Mouse (Mus musculus): ENCODE results near the gene Cxcl5. TPM values are rescaled to one million over a fixed set of nuclear protein-coding genes. Genes with fewer than 3 reads are reported as not detected.

The Cxcl5 gene
- 0.22 and 0.31 TPM in 2 replicates for polyA plus RNA-seq (2015; fragmentation: Nextera tagmentation; extraction: Ambion mirVana)

DNA sequence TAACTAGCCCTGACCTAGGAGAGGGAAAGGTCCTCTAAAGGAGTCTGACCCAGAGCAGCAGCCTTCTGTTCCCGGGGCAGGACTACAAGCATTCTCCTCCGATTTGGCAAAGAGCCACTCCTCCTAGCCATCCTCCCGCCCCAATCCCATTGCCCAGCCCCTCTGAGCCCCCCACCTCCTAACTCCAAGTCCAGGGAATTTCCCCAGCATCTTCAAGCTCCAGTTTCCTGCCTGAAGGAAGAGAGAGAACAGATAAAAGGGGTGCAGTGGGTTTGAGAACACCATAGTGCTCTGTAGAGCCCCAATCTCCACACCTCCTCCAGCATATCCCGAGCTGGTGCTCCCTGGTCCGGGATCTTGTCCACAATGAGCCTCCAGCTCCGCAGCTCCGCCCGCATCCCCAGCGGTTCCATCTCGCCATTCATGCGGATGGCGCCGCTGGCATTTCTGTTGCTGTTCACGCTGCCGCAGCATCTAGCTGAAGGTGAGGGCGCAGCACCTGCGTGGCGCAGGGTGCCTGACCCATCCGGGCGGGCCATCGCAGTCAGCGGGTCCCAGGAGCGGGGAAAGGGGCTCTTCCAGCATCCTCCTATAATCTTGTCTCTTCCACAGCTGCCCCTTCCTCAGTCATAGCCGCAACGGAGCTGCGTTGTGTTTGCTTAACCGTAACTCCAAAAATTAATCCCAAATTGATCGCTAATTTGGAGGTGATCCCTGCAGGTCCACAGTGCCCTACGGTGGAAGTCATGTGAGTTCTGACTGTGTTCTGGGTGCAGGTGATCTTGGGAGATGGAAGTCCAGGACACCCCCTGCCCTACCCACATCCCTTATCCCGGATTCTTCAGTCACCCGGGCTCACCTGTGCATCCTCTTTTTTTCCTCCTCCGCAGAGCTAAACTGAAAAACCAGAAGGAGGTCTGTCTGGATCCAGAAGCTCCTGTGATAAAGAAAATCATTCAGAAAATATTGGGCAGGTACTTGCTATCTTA, at the start of gene Cxcl5:
Gene Cxcl5 (plus strand): TSS at position 284 of the 989 bp plus-strand sequence.
- ATAC-seq (ENCODE audit: low FRiP score, low read depth), result peak; percentile 87
- H3K4me1 ChIP-seq (replicated peaks), result peaks cover 14% of the 10 kb centered on the region
- H3K9me3 ChIP-seq, result no peaks in the 10 kb centered on the region
- H3K4me2 ChIP-seq, result peak within 1 kb of the TSS; percentile 83
- H3K9ac ChIP-seq, result peak within 1 kb of the TSS; percentile 68
- H3K4me3 ChIP-seq, result peak within 1 kb of the TSS; percentile 54
- peaks cover 7% of the 10 kb centered on the region for H3K27me3 ChIP-seq
- no peak within 1 kb of the TSS for H3K27ac ChIP-seq (replicated peaks)
- H3K36me3 ChIP-seq, result no peaks in the 10 kb centered on the region
- WGBS, result 3% methylated on average over 32 of the region's 32 CpGs

DNA sequence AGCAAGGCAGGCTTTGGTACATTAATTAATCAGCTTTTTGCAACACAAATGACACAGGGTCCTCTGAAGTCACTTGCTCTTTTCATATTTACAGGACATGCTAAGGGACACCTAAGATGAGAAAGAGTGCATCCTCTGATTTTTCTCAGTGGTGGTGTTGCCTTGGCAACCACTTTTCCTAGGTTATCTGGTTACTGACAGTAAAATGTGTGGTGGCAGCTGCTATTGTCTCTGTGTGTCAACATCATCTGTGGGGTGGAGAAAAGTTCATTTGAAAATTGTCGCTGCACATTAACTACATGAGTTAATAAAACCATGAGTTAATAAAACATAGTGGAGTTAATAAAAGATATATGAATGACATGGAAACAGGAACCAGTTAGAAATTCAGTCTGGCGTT, 47.8 kb upstream of the Cxcl5 start:
- Histone ChIP-seq H3K27me3 (no peaks in the 10 kb centered on the region), H3K9ac (no peak overlapping the region), H3K36me3 (no peaks in the 10 kb centered on the region), H3K4me2 (no peak overlapping the region), H3K9me3 (no peaks in the 10 kb centered on the region), H3K27ac (replicated peaks) (no peak overlapping the region), H3K4me3 (no peak overlapping the region), H3K4me1 (replicated peaks) (no peaks in the 10 kb centered on the region)
- no peak for ATAC-seq (ENCODE audit: low FRiP score, low read depth)
- 69% methylated on average over 2 of the region's 2 CpGs for WGBS

DNA sequence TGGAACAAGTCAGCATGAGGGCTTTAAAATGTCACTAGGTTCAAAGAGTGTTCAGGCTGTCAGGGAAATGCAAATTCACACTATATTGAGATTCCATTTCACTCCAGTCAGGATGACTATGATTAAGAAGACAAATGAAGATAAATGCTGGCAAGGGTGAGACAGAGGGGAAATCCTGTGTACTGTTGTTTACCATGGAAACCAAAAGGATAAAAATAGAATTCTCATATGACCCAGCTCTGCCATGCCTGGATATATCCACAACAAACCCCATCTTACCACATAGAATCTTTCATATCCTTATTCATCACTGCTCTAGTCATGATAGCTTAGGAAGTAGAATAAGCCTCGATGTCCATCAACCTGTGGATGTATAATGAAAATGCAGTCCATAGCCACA, 41.2 kb upstream of the Cxcl5 start:
- Histone ChIP-seq H3K9ac (no peak overlapping the region), H3K4me1 (replicated peaks) (no peaks in the 10 kb centered on the region), H3K27me3 (no peaks in the 10 kb centered on the region), H3K27ac (replicated peaks) (no peak overlapping the region), H3K4me2 (no peak overlapping the region), H3K36me3 (no peaks in the 10 kb centered on the region), H3K4me3 (no peak overlapping the region), H3K9me3 (no peaks in the 10 kb centered on the region)
- WGBS, result 82% methylated on average over 1 of the region's 1 CpGs
- no peak for ATAC-seq (ENCODE audit: low FRiP score, low read depth)

DNA sequence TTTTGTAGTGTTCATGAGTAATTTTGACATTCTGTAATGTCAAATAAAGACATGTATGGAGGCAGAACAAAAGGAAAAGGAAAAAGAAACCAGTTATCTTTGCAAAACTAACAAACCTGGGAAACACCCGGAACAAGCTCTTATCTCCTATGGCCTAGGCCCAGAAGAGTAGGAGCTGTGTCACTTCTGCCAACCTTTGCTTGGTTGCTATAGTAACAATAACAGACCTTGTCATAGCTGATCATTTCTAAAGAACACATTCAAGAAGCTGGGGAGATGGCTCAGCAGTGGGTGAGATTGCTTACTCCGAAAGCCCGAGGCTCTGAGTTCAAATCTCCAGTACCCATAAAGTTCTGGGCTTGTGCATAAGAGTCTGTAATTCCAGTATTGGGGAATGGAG, 36.5 kb upstream of the Cxcl5 start:
- Histone ChIP-seq H3K4me3 (no peak overlapping the region), H3K9me3 (no peaks in the 10 kb centered on the region), H3K36me3 (no peaks in the 10 kb centered on the region), H3K27me3 (no peaks in the 10 kb centered on the region), H3K4me2 (no peak overlapping the region), H3K4me1 (replicated peaks) (no peaks in the 10 kb centered on the region), H3K27ac (replicated peaks) (no peak overlapping the region), H3K9ac (no peak overlapping the region)
- 91% methylated on average over 3 of the region's 3 CpGs for WGBS
- no peak for ATAC-seq (ENCODE audit: low FRiP score, low read depth)

DNA sequence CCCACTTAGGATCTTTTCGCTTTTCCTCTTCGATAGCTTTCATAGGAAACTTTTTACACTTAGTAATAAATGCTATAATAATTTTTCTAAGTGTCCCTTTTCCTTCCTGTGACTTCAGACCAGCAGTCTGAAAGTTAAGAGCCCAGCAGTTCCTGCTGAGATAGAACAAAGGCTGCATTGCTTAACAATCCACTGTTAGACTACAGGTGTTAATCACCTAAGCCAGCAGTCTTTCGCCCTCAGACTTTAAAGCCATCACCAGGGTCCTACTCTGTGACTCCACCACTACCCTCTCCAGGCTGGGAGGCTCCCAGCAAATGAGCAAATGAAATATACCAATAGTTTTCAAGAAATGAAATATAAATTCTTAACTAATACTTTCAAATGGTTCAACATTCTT, 30.9 kb upstream of the Cxcl5 start:
- H3K27ac ChIP-seq (replicated peaks), result no peak overlapping the region
- no peak for ATAC-seq (ENCODE audit: low FRiP score, low read depth)
- H3K4me2 ChIP-seq, result no peak overlapping the region
- 75% methylated on average over 3 of the region's 3 CpGs for WGBS
- H3K4me1 ChIP-seq (replicated peaks), result no peaks in the 10 kb centered on the region
- no peaks in the 10 kb centered on the region for H3K36me3 ChIP-seq
- H3K9me3 ChIP-seq, result no peaks in the 10 kb centered on the region
- no peak overlapping the region for H3K9ac ChIP-seq
- H3K4me3 ChIP-seq, result no peak overlapping the region
- no peaks in the 10 kb centered on the region for H3K27me3 ChIP-seq

DNA sequence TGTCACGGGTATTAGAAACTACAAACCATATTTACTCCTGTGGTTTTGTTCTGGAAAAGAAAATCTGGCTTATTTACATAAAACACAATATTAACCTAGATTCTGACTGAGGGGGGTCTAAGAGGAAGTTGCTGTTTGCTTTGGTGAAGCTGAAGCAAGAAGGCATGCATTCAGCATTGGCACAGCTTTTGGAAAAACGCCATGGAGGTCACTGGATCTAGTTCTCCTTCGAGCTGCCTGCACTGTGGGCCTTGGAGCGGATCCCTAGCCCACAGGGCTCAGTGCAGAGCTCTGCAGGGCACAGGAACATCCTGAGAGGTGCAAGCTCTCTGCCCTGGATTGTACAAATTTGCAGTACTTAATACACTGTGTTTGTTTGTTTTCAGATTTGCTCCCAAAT, 27.7 kb upstream of the Cxcl5 start:
- no peak for ATAC-seq (ENCODE audit: low FRiP score, low read depth)
- H3K4me2 ChIP-seq, result no peak overlapping the region
- H3K4me1 ChIP-seq (replicated peaks), result no peaks in the 10 kb centered on the region
- no peak overlapping the region for H3K9ac ChIP-seq
- no peak overlapping the region for H3K27ac ChIP-seq (replicated peaks)
- no peaks in the 10 kb centered on the region for H3K27me3 ChIP-seq
- H3K9me3 ChIP-seq, result no peaks in the 10 kb centered on the region
- no peaks in the 10 kb centered on the region for H3K36me3 ChIP-seq
- no peak overlapping the region for H3K4me3 ChIP-seq
- 72% methylated on average over 4 of the region's 4 CpGs for WGBS

DNA sequence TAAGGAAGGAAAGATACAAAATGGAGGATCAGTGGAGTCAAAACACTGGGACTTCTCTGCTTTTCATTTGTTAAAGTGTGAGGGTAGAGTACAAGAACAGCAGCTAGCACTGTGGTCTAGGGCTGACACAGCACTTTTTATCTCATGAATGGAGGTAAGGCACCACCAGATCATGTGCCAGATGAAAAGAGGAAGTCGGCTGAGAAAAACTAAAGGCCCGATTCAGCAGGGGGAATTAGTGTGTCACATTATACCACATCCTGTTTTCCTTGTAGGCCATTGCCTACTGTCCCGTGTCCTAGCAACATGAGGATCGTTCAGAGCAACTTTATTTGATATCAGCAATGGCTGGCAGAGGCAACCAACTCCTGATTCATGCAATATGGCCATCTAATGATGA, 17.1 kb upstream of the Cxcl5 start:
- WGBS, result 77% methylated on average over 4 of the region's 4 CpGs
- H3K4me3 ChIP-seq, result no peak overlapping the region
- H3K27ac ChIP-seq (replicated peaks), result no peak overlapping the region
- no peak overlapping the region for H3K9ac ChIP-seq
- no peaks in the 10 kb centered on the region for H3K9me3 ChIP-seq
- no peaks in the 10 kb centered on the region for H3K27me3 ChIP-seq
- ATAC-seq (ENCODE audit: low FRiP score, low read depth), result no peak
- H3K4me1 ChIP-seq (replicated peaks), result no peaks in the 10 kb centered on the region
- H3K4me2 ChIP-seq, result no peak overlapping the region
- no peaks in the 10 kb centered on the region for H3K36me3 ChIP-seq

DNA sequence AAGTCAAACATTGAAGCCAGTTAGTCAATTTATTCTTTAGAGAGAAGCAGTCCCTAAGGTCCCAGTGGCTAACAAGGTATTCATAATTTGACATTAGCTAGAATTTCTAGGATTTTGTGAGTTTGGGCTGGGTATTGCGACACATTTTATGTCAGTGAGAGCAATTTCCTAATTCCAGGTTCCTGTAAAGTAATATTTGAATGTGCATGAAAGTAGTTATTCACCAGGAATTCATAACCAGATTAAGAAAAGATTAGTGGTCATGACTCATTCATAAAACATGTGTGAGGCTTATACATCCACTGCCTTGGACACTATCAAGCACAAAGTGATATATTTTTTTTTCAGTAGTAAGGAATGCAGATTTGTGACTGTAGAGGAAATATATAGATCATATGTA, 5.2 kb upstream of the Cxcl5 start:
- Histone ChIP-seq H3K36me3 (no peaks in the 10 kb centered on the region), H3K27ac (replicated peaks) (no peak overlapping the region), H3K4me1 (replicated peaks) (peaks cover 10% of the 10 kb centered on the region), H3K4me3 (no peak overlapping the region), H3K27me3 (peaks cover 5% of the 10 kb centered on the region), H3K9ac (no peak overlapping the region), H3K4me2 (no peak overlapping the region), H3K9me3 (no peaks in the 10 kb centered on the region)
- no peak for ATAC-seq (ENCODE audit: low FRiP score, low read depth)
- 95% methylated on average over 1 of the region's 1 CpGs for WGBS

DNA sequence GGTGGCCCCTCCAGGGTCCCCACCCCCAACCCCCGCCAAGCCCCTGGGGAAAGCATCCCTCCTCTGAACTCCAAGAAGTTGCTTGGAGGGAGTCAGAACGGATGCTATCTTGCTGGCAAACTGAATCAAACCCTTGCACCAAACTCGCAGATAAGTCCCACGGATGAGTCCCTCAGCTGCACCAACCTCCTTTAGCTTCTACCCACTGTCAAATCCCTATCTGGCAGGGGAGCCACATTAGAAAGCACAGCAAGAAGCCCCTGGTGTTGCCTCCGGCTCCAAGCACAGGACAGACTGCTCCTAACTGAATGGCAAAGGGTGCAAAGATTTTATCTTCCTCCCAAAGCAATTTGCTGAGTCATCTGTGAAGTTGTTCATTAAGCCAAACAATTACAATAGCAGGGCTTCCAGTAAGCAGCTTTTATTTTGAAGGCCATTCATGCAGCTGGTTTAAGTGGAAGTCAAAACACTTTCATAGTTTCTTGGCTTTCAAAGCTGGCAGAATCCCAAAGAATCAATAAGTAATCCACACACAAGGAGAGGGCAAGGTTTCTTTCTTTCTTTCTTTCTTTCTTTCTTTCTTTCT, 1.0 kb upstream of the Cxcl5 start:
- Histone ChIP-seq H3K36me3 (no peaks in the 10 kb centered on the region), H3K9ac (no peak overlapping the region), H3K4me1 (replicated peaks) (peaks cover 14% of the 10 kb centered on the region), H3K4me2 (0 out of 2 replicates have a peak overlapping the region, but pooled peaks have one; percentile 3), H3K27me3 (peaks cover 7% of the 10 kb centered on the region), H3K4me3 (no peak overlapping the region), H3K27ac (replicated peaks) (no peak overlapping the region), H3K9me3 (no peaks in the 10 kb centered on the region)
- WGBS, result 44% methylated on average over 5 of the region's 5 CpGs
- ATAC-seq (ENCODE audit: low FRiP score, low read depth), result no peak

DNA sequence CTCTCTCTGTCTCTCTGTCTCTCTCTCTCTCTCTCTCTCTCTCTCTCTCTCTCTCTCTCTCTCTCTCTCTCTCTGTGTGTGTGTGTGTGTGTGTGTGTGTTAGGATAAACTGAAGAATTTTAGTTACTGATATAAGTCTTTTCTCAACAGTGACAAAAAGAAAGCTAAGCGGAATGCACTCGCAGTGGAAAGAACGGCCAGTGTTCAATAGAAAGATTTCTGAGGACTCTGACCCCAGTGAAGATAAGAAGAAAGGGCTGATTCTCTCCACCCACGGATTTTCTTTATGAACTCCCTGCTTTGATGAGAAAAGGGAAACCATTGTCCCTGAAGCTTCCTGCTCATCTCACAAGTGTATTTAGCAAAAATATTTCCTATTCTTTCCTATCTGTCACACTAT, 1.1 kb downstream of the Cxcl5 start:
- H3K27ac ChIP-seq (replicated peaks), result no peak overlapping the region

DNA sequence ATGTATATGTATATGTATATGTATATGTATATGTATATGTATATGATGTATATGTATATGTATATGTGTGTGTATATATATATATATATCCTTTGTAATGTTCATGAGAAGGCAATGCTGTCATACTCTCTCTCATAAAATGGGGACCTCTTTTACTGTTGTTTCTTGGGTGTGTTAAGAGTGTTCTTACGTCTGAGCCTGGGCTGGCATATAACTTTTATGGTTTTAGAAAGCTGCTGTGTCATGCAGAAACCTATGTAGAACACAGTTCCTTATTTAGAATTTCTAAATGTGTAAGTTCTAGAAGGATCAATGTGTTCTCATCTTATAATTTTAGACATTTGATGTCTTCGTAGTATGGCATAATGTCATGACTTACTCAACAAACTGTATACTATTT, 1.7 kb downstream of the Cxcl5 start:
- WGBS, result 97% methylated on average over 2 of the region's 2 CpGs
- Histone ChIP-seq H3K36me3 (no peaks in the 10 kb centered on the region), H3K9me3 (no peaks in the 10 kb centered on the region), H3K9ac (no peak overlapping the region), H3K4me2 (no peak overlapping the region), H3K4me1 (replicated peaks) (peaks cover 14% of the 10 kb centered on the region), H3K4me3 (no peak overlapping the region), H3K27me3 (peaks cover 7% of the 10 kb centered on the region), H3K27ac (replicated peaks) (no peak overlapping the region)
- ATAC-seq (ENCODE audit: low FRiP score, low read depth), result no peak

More for the DNA sequence above, 1.1 kb downstream of the Cxcl5 start:
- no peak overlapping the region for H3K9ac ChIP-seq
- no peak for ATAC-seq (ENCODE audit: low FRiP score, low read depth)
- H3K9me3 ChIP-seq, result no peaks in the 10 kb centered on the region
- peaks cover 14% of the 10 kb centered on the region for H3K4me1 ChIP-seq (replicated peaks)
- H3K4me2 ChIP-seq, result no peak overlapping the region
- WGBS, result 46% methylated on average over 4 of the region's 4 CpGs
- H3K36me3 ChIP-seq, result no peaks in the 10 kb centered on the region
- peaks cover 7% of the 10 kb centered on the region for H3K27me3 ChIP-seq
- no peak overlapping the region for H3K4me3 ChIP-seq

DNA sequence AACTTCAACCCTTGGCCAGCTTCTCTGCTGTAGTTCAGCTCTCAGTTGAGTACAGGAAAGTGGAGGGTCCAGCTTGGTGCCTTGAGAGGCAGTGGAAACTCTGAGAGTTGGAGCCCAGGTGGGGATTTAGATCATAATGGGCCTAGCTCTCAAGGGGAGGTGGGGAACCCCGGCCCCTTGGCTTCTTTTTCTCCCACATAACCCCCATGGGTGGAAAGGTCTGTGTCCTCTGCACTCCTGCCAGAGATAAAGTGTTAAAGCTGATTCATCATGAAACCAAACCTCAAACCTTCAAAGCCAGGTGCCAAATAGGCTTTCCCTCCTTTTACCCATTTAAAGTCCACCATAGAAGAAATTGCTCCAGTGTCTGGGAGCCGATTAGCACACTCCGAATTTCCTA, 2.7 kb downstream of the Cxcl5 start:
- no peaks in the 10 kb centered on the region for H3K9me3 ChIP-seq
- no peak for ATAC-seq (ENCODE audit: low FRiP score, low read depth)
- peaks cover 7% of the 10 kb centered on the region for H3K27me3 ChIP-seq
- H3K27ac ChIP-seq (replicated peaks), result no peak overlapping the region
- H3K9ac ChIP-seq, result no peak overlapping the region
- no peaks in the 10 kb centered on the region for H3K36me3 ChIP-seq
- H3K4me2 ChIP-seq, result no peak overlapping the region
- 92% methylated on average over 3 of the region's 3 CpGs for WGBS
- H3K4me1 ChIP-seq (replicated peaks), result peaks cover 14% of the 10 kb centered on the region
- H3K4me3 ChIP-seq, result no peak overlapping the region
